Mouse (Mus musculus) spleen, adult 2 months (tissue): ENCODE measurements around the gene Krt19.

Source experiments
- CTCF ChIP-seq: fragments of 200-500 bp; IDR thresholded peaks from 2 replicates; pipeline ENCODE4 v1.5.1; 2011; ENCODE audit warnings: mild to moderate bottlenecking, inconsistent platforms; ENCODE audit not compliant: insufficient read depth, insufficient read length, insufficient replicate concordance; ENCODE audit errors: extremely low read depth
- POLR2A ChIP-seq: fragments of 200-500 bp; IDR thresholded peaks from 2 replicates; pipeline ENCODE4 v1.6.1; 2011; ENCODE audit warnings: low read depth, low read length, inconsistent platforms

GRCm38 (mm10) chr11:100121466-100121865 lies 27.0 kb downstream of the Krt19 start, which contains the start of gene Krt13:
- TF ChIP-seq POLR2A (no peak), CTCF (no peak)
